Mouse (Mus musculus) thymus, adult 2 months (tissue): Measurements from ENCODE around the gene Gnb1.

Source experiments
- CTCF ChIP-seq: fragments of 200-500 bp; IDR thresholded peaks from 2 replicates; pipeline ENCODE4 v1.5.1; 2012; ENCODE audit warnings: mild to moderate bottlenecking, control low read depth, low read length, moderate library complexity, borderline replicate concordance; ENCODE audit not compliant: control insufficient read depth, poor library complexity, insufficient read depth; ENCODE audit errors: extremely low read depth
- POLR2A ChIP-seq: fragments of 200-500 bp; IDR thresholded peaks from 2 replicates; pipeline ENCODE4 v1.6.1; 2012; ENCODE audit warnings: mild to moderate bottlenecking, low read length, control low read depth, moderate library complexity; ENCODE audit not compliant: control insufficient read depth, poor library complexity, insufficient read depth; ENCODE audit errors: extremely low read depth

GRCm38 (mm10) chr4:155601997-155602456 is 110.9 kb downstream of the Gnb1 start:
- TF ChIP-seq POLR2A, result no peak; the same call in 1 of the 2 replicates
- no peak for TF ChIP-seq CTCF
